Mouse (Mus musculus) megakaryocyte, adult 5-6 weeks (primary cell): Measurements from ENCODE around the gene Tprn. TPM values are rescaled to one million over a fixed set of nuclear protein-coding genes. Genes with fewer than 3 reads are reported as not detected.

Experiments used
- total RNA-seq, 2 experiments: library from RNA; stranded (forward) in 1 of 2; stranded (reverse) in 1 of 2; fragments of 153-499, 151-499 nt in 1 of 2; fragments of 221-1000, 200-1000 nt in 1 of 2; gene quantifications; 2 replicates each; pipeline versions ENCODE4 v1.2.3 to v1.2.4; 2015 to 2017

Gene Tprn
- total RNA-seq, 2 experiments from 2014 or later = 5.2 to 10.5 TPM

Other genes with a start within 250 kb of the Tprn start
Only the 30 nearest of the 34 such genes appear.
- not detected in 2 replicates for gene Entpd8, start 182.3 kb upstream of the Tprn start, total RNA-seq (2015)
- not detected in 2 replicates for gene Entpd8, start 182.3 kb upstream of the Tprn start, total RNA-seq (2017)
- not detected in 2 replicates for gene Noxa1, start 167.5 kb upstream of the Tprn start, total RNA-seq (2015)
- gene Noxa1, start 167.5 kb upstream of the Tprn start, total RNA-seq (2017) = not detected in 2 replicates
- 1.1 TPM in 1 of 2 replicates, not detected in the other for gene Nrarp, start 81.9 kb upstream of the Tprn start, total RNA-seq (2015)
- gene Nrarp, start 81.9 kb upstream of the Tprn start, total RNA-seq (2017) = 0.22 and 0.28 TPM in 2 replicates
- 17.4 and 19.7 TPM in 2 replicates for gene Tor4a, start 65.7 kb upstream of the Tprn start, total RNA-seq (2015)
- 25.1 and 29.6 TPM in 2 replicates for gene Tor4a, start 65.7 kb upstream of the Tprn start, total RNA-seq (2017)
- gene Nelfb, start 51.1 kb upstream of the Tprn start, total RNA-seq (2015) = 21.4 and 23.8 TPM in 2 replicates
- gene Nelfb, start 51.1 kb upstream of the Tprn start, total RNA-seq (2017) = 30.1 and 36.5 TPM in 2 replicates
- not detected in 2 replicates for gene Stpg3, start 48.0 kb upstream of the Tprn start, total RNA-seq (2015)
- gene Stpg3, start 48.0 kb upstream of the Tprn start, total RNA-seq (2017) = not detected in 2 replicates
- 0.20 and 0.57 TPM in 2 replicates for gene Fam166a, start 43.9 kb upstream of the Tprn start, total RNA-seq (2015)
- not detected in 2 replicates for gene Fam166a, start 43.9 kb upstream of the Tprn start, total RNA-seq (2017)
- 269 and 285 TPM in 2 replicates for gene Tubb4b, start 37.9 kb upstream of the Tprn start, total RNA-seq (2015)
- gene Tubb4b, start 37.9 kb upstream of the Tprn start, total RNA-seq (2017) = 371 and 385 TPM in 2 replicates
- not detected in 2 replicates for gene Slc34a3, start 28.3 kb upstream of the Tprn start, total RNA-seq (2015)
- not detected in 2 replicates for gene Slc34a3, start 28.3 kb upstream of the Tprn start, total RNA-seq (2017)
- gene Rnf224, start 25.8 kb upstream of the Tprn start, total RNA-seq (2015) = not detected in 2 replicates
- gene Rnf224, start 25.8 kb upstream of the Tprn start, total RNA-seq (2017) = not detected in 2 replicates
- 0.14 TPM in 1 of 2 replicates, not detected in the other for gene Rnf208, start 20.4 kb upstream of the Tprn start, total RNA-seq (2015)
- gene Rnf208, start 20.4 kb upstream of the Tprn start, total RNA-seq (2017) = not detected in 2 replicates
- not detected in 2 replicates for gene Cysrt1, start 20.2 kb upstream of the Tprn start, total RNA-seq (2015)
- gene Cysrt1, start 20.2 kb upstream of the Tprn start, total RNA-seq (2017) = not detected in 2 replicates
- gene AL732309.1, start 15.8 kb upstream of the Tprn start, total RNA-seq (2015) = 4.7 TPM in 2 replicates
- 1.7 TPM in 1 of 2 replicates, not detected in the other for gene AL732309.1, start 15.8 kb upstream of the Tprn start, total RNA-seq (2017)
- 8.4 and 13.1 TPM in 2 replicates for gene Tmem203, start 7.2 kb upstream of the Tprn start, total RNA-seq (2015)
- 7.4 and 10.9 TPM in 2 replicates for gene Tmem203, start 7.2 kb upstream of the Tprn start, total RNA-seq (2017)
- gene Ssna1, start 9.8 kb downstream of the Tprn start, total RNA-seq (2015) = 159 TPM in 2 replicates
- gene Ssna1, start 9.8 kb downstream of the Tprn start, total RNA-seq (2017) = 61.1 and 86.0 TPM in 2 replicates
- gene Anapc2, start 9.9 kb downstream of the Tprn start, total RNA-seq (2015) = 28.9 and 40.5 TPM in 2 replicates
- gene Anapc2, start 9.9 kb downstream of the Tprn start, total RNA-seq (2017) = 25.1 and 32.1 TPM in 2 replicates
- not detected in 2 replicates for gene Tmem210, start 25.5 kb downstream of the Tprn start, total RNA-seq (2015)
- gene Tmem210, start 25.5 kb downstream of the Tprn start, total RNA-seq (2017) = not detected in 2 replicates
- not detected in 2 replicates for gene Lrrc26, start 27.3 kb downstream of the Tprn start, total RNA-seq (2015)
- not detected in 2 replicates for gene Lrrc26, start 27.3 kb downstream of the Tprn start, total RNA-seq (2017)
- gene Grin1, start 56.6 kb downstream of the Tprn start, total RNA-seq (2015) = not detected in 2 replicates
- gene Grin1, start 56.6 kb downstream of the Tprn start, total RNA-seq (2017) = not detected in 2 replicates
- 14.8 TPM in 2 replicates for gene Man1b1, start 69.7 kb downstream of the Tprn start, total RNA-seq (2015)
- 36.8 and 40.8 TPM in 2 replicates for gene Man1b1, start 69.7 kb downstream of the Tprn start, total RNA-seq (2017)
- 25.1 and 30.5 TPM in 2 replicates for gene Dpp7, start 93.7 kb downstream of the Tprn start, total RNA-seq (2015)
- 27.8 and 50.7 TPM in 2 replicates for gene Dpp7, start 93.7 kb downstream of the Tprn start, total RNA-seq (2017)
- gene Uap1l1, start 103.1 kb downstream of the Tprn start, total RNA-seq (2015) = 34.4 and 36.0 TPM in 2 replicates
- gene Uap1l1, start 103.1 kb downstream of the Tprn start, total RNA-seq (2017) = 11.0 and 12.6 TPM in 2 replicates
- gene Sapcd2, start 109.7 kb downstream of the Tprn start, total RNA-seq (2015) = 4.9 and 5.5 TPM in 2 replicates
- 3.6 and 4.6 TPM in 2 replicates for gene Sapcd2, start 109.7 kb downstream of the Tprn start, total RNA-seq (2017)
- gene Entpd2, start 133.3 kb downstream of the Tprn start, total RNA-seq (2015) = not detected in 2 replicates
- gene Entpd2, start 133.3 kb downstream of the Tprn start, total RNA-seq (2017) = not detected in 2 replicates
- gene Npdc1, start 136.7 kb downstream of the Tprn start, total RNA-seq (2015) = not detected in 2 replicates
- gene Npdc1, start 136.7 kb downstream of the Tprn start, total RNA-seq (2017) = not detected in 2 replicates
- 10.1 and 11.6 TPM in 2 replicates for gene Fut7, start 160.6 kb downstream of the Tprn start, total RNA-seq (2015)
- gene Fut7, start 160.6 kb downstream of the Tprn start, total RNA-seq (2017) = 20.4 and 21.5 TPM in 2 replicates
- gene Abca2, start 166.1 kb downstream of the Tprn start, total RNA-seq (2015) = 25.5 and 33.3 TPM in 2 replicates
- 12.0 and 13.0 TPM in 2 replicates for gene Abca2, start 166.1 kb downstream of the Tprn start, total RNA-seq (2017)
- not detected in 2 replicates for gene Clic3, start 194.2 kb downstream of the Tprn start, total RNA-seq (2015)
- not detected in 2 replicates for gene Clic3, start 194.2 kb downstream of the Tprn start, total RNA-seq (2017)
- 36.3 and 36.5 TPM in 2 replicates for gene Paxx, start 198.5 kb downstream of the Tprn start, total RNA-seq (2015)
- 25.7 and 29.6 TPM in 2 replicates for gene Paxx, start 198.5 kb downstream of the Tprn start, total RNA-seq (2017)
- not detected in 2 replicates for gene Ptgds, start 207.4 kb downstream of the Tprn start, total RNA-seq (2015)
- gene Ptgds, start 207.4 kb downstream of the Tprn start, total RNA-seq (2017) = not detected in 2 replicates